Mouse (Mus musculus) olfactory bulb, adult 2 months (tissue): ENCODE measurements around the gene Prf1.

ENCODE experiments used
- CTCF ChIP-seq: fragments of 200-500 bp; IDR thresholded peaks from 2 replicates; pipeline ENCODE4 v1.5.1; 2012; ENCODE audit warnings: low read depth, mild to moderate bottlenecking, low read length, moderate library complexity; ENCODE audit not compliant: insufficient read depth
- POLR2A ChIP-seq: fragments of 200-500 bp; IDR thresholded peaks from 2 replicates; pipeline ENCODE4 v1.6.1; 2012; ENCODE audit warnings: mild to moderate bottlenecking, low read depth, low read length, moderate library complexity; ENCODE audit not compliant: insufficient read depth

GRCm38 (mm10) chr10:61258131-61258530 lies 39.5 kb upstream of the Prf1 start:
- no peak for TF ChIP-seq CTCF
- TF ChIP-seq POLR2A: no peak
